Mouse (Mus musculus) layer of hippocampus, adult 6 months (tissue): ENCODE results near the gene Olfr406. TPM values are rescaled to one million over a fixed set of nuclear protein-coding genes. Genes with fewer than 3 reads are reported as not detected.

ENCODE experiments used
- long read RNA-seq, 2 experiments: library from polyadenylated mRNA; unstranded; transcript quantifications; one replicate each; pipeline ENCODE4 v2.0.0; 2019 to 2020
- polyA plus RNA-seq: library from polyadenylated mRNA; unstranded; fragments of <200 nt; fragmentation: Nextera tagmentation; gene quantifications from 2 replicates; pipeline ENCODE4 v1.2.3, GENCODE M21; 2021

Gene Olfr406
- polyA plus RNA-seq: not detected in 2 replicates
- long read RNA-seq, experiment 1: 0 reads
- long read RNA-seq, experiment 2: 0 reads

GRCm38 (mm10) chr11:74259508-74259907 lies at the start of gene Olfr406:
Olfr406 (plus strand) TSS chr11:74259808.

GRCm38 (mm10) chr11:74211279-74211678 lies 48.3 kb upstream of the Olfr406 start, which contains the start of gene Olfr43:
Olfr43 (minus strand) TSS chr11:74211379.

GRCm38 (mm10) chr11:74283436-74283835 lies 23.8 kb downstream of the Olfr406 start, which contains the start of gene Olfr59:
Olfr59 (plus strand) TSS chr11:74283736.

Other genes starting within 250 kb of the Olfr406 start
- gene Olfr139, start 203.3 kb upstream of the Olfr406 start, polyA plus RNA-seq: not detected in 2 replicates
- gene Olfr399, start 203.2 kb upstream of the Olfr406 start, polyA plus RNA-seq: not detected in 2 replicates
- not detected in 2 replicates for gene Zfp616, start 189.9 kb upstream of the Olfr406 start, polyA plus RNA-seq
- not detected in 2 replicates for gene Olfr401, start 146.1 kb upstream of the Olfr406 start, polyA plus RNA-seq
- not detected in 2 replicates for gene Olfr402, start 106.3 kb upstream of the Olfr406 start, polyA plus RNA-seq
- not detected in 2 replicates for gene Olfr403, start 73.6 kb upstream of the Olfr406 start, polyA plus RNA-seq
- gene Olfr43, start 48.4 kb upstream of the Olfr406 start, polyA plus RNA-seq: not detected in 2 replicates
- gene Olfr59, start 23.9 kb downstream of the Olfr406 start, polyA plus RNA-seq: not detected in 2 replicates
- not detected in 2 replicates for gene Olfr410, start 78.2 kb downstream of the Olfr406 start, polyA plus RNA-seq
- gene Olfr411, start 92.8 kb downstream of the Olfr406 start, polyA plus RNA-seq: not detected in 2 replicates
- gene Olfr412, start 102.3 kb downstream of the Olfr406 start, polyA plus RNA-seq: not detected in 2 replicates